Mouse (Mus musculus): ENCODE results near the gene Nr4a2.

DNA sequence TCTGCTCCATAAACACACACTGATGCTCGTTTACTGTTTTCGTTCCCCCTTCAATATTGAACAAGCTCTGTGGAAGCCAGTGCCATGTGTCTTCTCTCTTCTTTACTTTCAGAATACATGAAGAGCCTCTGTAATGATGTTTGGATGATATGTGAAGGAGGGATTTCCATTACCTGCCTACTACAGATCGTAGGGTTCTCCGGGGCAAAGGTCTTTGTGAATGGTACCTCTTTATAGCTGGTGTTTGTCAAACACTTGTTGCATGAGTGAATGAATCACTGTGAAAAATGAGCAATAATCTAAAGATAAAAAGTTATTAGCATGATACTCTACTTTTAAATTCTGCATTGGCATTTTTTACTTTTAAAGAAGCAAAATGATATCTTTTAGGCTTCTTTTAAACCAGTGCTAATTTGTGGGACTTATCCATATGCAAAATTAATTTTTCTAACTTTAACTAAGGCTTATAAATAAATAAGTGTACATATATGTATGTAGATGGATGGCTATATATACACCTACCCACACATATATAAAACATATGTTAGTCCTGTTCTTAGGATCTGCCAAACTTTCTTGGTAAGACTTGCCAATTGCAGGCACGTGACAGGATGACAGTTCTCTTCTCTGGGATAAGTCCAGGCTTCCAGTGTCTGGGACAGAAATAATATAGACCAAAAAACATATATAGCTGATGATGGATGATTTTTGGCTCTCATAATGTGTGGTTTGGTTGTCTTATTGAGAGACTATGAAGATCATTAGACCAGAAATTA, 22.0 kb upstream of the Nr4a2 start:
- no peak for TF ChIP-seq CTCF (IDR thresholded peaks at IDR 0.05; ENCODE audit: insufficient read depth, low read depth, low read length)
- TF ChIP-seq POLR2A (IDR thresholded peaks at IDR 0.05; ENCODE audit: insufficient read depth, low read depth, low read length): no peak
